ENCODE assay signal across 21 mouse cellular contexts in the genomic region with DNA sequence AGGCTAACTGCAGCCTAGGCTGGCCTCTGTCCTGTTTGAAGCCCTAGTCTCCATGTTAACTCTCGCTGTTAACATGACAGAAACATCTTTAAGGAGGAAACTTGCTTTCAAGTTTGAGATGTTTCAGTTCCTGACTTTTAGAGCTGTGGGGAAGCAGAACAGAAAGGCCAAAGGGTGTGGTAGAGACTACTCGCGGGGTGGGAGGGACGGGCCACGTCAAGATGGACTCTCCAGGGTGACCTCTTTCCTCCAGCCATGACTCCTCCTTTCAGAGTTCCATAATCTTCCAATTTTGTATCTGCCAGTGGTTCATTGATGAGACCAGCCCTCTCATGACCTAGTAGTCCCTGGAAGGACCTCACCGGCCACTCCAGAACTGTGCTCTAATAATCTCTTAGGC. TPM values are rescaled to one million over a fixed set of nuclear protein-coding genes. Genes with fewer than 3 reads are reported as not detected.
DNase-seq lines count a peak whose midpoint lies in the region; ATAC-seq and TF ChIP-seq lines count a peak whose summit lies in the region.
"Had no signal": no experiment of that assay in that cellular context is flagged by ENCODE, and none has a peak within 500 bp of the region (broad histone marks: within the 10 kb centered on the region; RNA-seq: fewer than 3 reads in every experiment).

No protein-coding gene starts in this region.

- no peak overlapping the region for H3K9ac ChIP-seq in kidney, postnatal 0 days (ENCODE audit: low read depth, low read length)
- H3K9ac ChIP-seq: forebrain, embryonic 15.5 days; hindbrain, embryonic 15.5 days; limb, embryonic 13.5 days; neural tube, embryonic 15.5 days had no signal

- ATAC-seq in kidney, postnatal 0 days (replicated peaks; ENCODE audit: low FRiP score, low read depth) = no peak
- ATAC-seq in granulocyte monocyte progenitor cell, adult 5-6 weeks (replicated peaks; ENCODE audit: poor library complexity, severe bottlenecking) = peak; percentile 48
- peak; percentile 44 for ATAC-seq in megakaryocyte, adult 5-6 weeks (ENCODE audit: poor library complexity, severe bottlenecking)
- ATAC-seq in frontal cortex, adult (ENCODE audit: low TSS enrichment) = no peak
- ATAC-seq: forebrain, embryonic 15.5 days; intestine, postnatal 0 days; lung, postnatal 0 days had no signal

- no peak for DNase-seq in kidney, postnatal 0 days (ENCODE audit: low spot score)
- DNase-seq in kidney, adult 8-10 months = no peak
- no peak for DNase-seq in urinary bladder, postnatal 36 days (ENCODE audit: low spot score in 2 of 2)
- DNase-seq in right cerebral cortex, postnatal 25 days = no peak
- DNase-seq: cerebellum, postnatal 25 days; gastrocnemius, postnatal 14 days; kidney, postnatal 25 days had no signal

- no peaks in the 10 kb centered on the region for H3K27me3 ChIP-seq in kidney, postnatal 0 days (ENCODE audit: insufficient read depth, low read length)
- H3K27me3 ChIP-seq: forebrain, embryonic 15.5 days; hindbrain, embryonic 15.5 days; limb, embryonic 13.5 days; neural tube, embryonic 15.5 days had no signal

- WGBS in kidney, postnatal 0 days = 79% methylated on average over 6 of the region's 6 CpGs

- H3K9me3 ChIP-seq in kidney, postnatal 0 days (replicated peaks; ENCODE audit: low read length) = no peaks in the 10 kb centered on the region
- H3K9me3 ChIP-seq: forebrain, embryonic 15.5 days; hindbrain, embryonic 15.5 days; limb, embryonic 13.5 days; midbrain, embryonic 10.5 days; neural tube, embryonic 15.5 days had no signal

- H3K4me2 ChIP-seq in kidney, postnatal 0 days (ENCODE audit: low read length) = no peak overlapping the region
- H3K4me2 ChIP-seq: forebrain, embryonic 15.5 days; hindbrain, embryonic 15.5 days; limb, embryonic 13.5 days; neural tube, embryonic 15.5 days had no signal

- H3K36me3 ChIP-seq in kidney, postnatal 0 days (ENCODE audit: insufficient read depth, low read length) = no peaks in the 10 kb centered on the region
- H3K36me3 ChIP-seq: forebrain, embryonic 15.5 days; hindbrain, embryonic 15.5 days; neural tube, embryonic 15.5 days had no signal

- no peak overlapping the region for H3K4me3 ChIP-seq in kidney, postnatal 0 days (replicated peaks; ENCODE audit: low read depth, low read length)
- H3K4me3 ChIP-seq in brown adipose tissue, adult 24 weeks (ENCODE audit: insufficient read depth, low read depth, low read length) = no peak overlapping the region
- H3K4me3 ChIP-seq: forebrain, embryonic 15.5 days; hindbrain, embryonic 15.5 days; limb, embryonic 13.5 days; midbrain, embryonic 10.5 days; neural tube, embryonic 15.5 days had no signal

- H3K27ac ChIP-seq in kidney, postnatal 0 days = peak overlapping the region; percentile 87; the same call in 1 of the 2 replicates
- peak overlapping the region; percentile 79 for H3K27ac ChIP-seq in brown adipose tissue, adult 24 weeks (replicated peaks; ENCODE audit: low read depth, low read length)
- H3K27ac ChIP-seq: forebrain, embryonic 15.5 days; limb, embryonic 13.5 days; midbrain, embryonic 10.5 days had no signal

- no peak for TF ChIP-seq CTCF in kidney, postnatal 0 days (IDR thresholded peaks at IDR 0.05; ENCODE audit: low read depth)

- H3K4me1 ChIP-seq in kidney, postnatal 0 days (replicated peaks; ENCODE audit: insufficient read depth, low read length) = peaks cover 24% of the 10 kb centered on the region; the same call in 1 of the 2 replicates
- peaks cover 19% of the 10 kb centered on the region for H3K4me1 ChIP-seq in brown adipose tissue, adult 24 weeks (ENCODE audit: control insufficient read depth, insufficient read depth, insufficient read length, low read length)

RNA-seq across cellular contexts. Expression of gene Pacs2, which starts 17.1 kb away (rescaled TPM):
- 7.9 and 9.5 TPM in 2 replicates for polyA plus RNA-seq in kidney, postnatal 0 days (2015; fragmentation: Nextera tagmentation; extraction: Ambion mirVana)
- polyA plus RNA-seq in brown adipose tissue, adult 24 weeks (2012; ENCODE audit: insufficient read depth, insufficient read length, missing spikeins) = 8.8 and 15.8 TPM in 2 replicates
- 23.7 and 28.5 TPM in 2 replicates for total RNA-seq in granulocyte monocyte progenitor cell, adult 5-6 weeks (2014; fragmentation: Nextera tagmentation)
- total RNA-seq in granulocyte monocyte progenitor cell, adult 5-6 weeks (2017) = 6.9 and 8.8 TPM in 2 replicates
- total RNA-seq in megakaryocyte, adult 5-6 weeks (2015) = 55.1 TPM in 2 replicates
- 36.5 and 37.5 TPM in 2 replicates for total RNA-seq in megakaryocyte, adult 5-6 weeks (2017)

RNA-seq across cellular contexts. Expression of gene Brf1, which starts 30.9 kb away (rescaled TPM):
- 41.4 and 43.6 TPM in 2 replicates for polyA plus RNA-seq in kidney, postnatal 0 days (2015; fragmentation: Nextera tagmentation; extraction: Ambion mirVana)
- 11.1 and 12.2 TPM in 2 replicates for polyA plus RNA-seq in brown adipose tissue, adult 24 weeks (2012; ENCODE audit: insufficient read depth, insufficient read length, missing spikeins)
- total RNA-seq in granulocyte monocyte progenitor cell, adult 5-6 weeks (2014; fragmentation: Nextera tagmentation) = 38.7 and 42.6 TPM in 2 replicates
- 28.1 and 41.3 TPM in 2 replicates for total RNA-seq in granulocyte monocyte progenitor cell, adult 5-6 weeks (2017)
- 20.2 and 25.3 TPM in 2 replicates for total RNA-seq in megakaryocyte, adult 5-6 weeks (2015)
- 37.0 and 43.6 TPM in 2 replicates for total RNA-seq in megakaryocyte, adult 5-6 weeks (2017)

RNA-seq across cellular contexts. Expression of gene Tex22, which starts 42.9 kb away (rescaled TPM):
- polyA plus RNA-seq in kidney, postnatal 0 days (2015; fragmentation: Nextera tagmentation; extraction: Ambion mirVana) = not detected in 2 replicates
- polyA plus RNA-seq in brown adipose tissue, adult 24 weeks (2012; ENCODE audit: insufficient read depth, insufficient read length, missing spikeins) = not detected in 2 replicates
- not detected in 2 replicates for total RNA-seq in granulocyte monocyte progenitor cell, adult 5-6 weeks (2014; fragmentation: Nextera tagmentation)
- total RNA-seq in granulocyte monocyte progenitor cell, adult 5-6 weeks (2017) = not detected in 2 replicates
- total RNA-seq in megakaryocyte, adult 5-6 weeks (2015) = 0.25 TPM in 1 of 2 replicates, not detected in the other
- total RNA-seq in megakaryocyte, adult 5-6 weeks (2017) = 0.88 TPM in 1 of 2 replicates, not detected in the other
- total RNA-seq: heart, postnatal 25 days had no signal
- polyA plus RNA-seq: C2C12; hindbrain, embryonic 15.5 days; intestine, postnatal 0 days; lung, postnatal 0 days; midbrain, embryonic 10.5 days; neural tube, embryonic 15.5 days; stomach, embryonic 14.5 days had no signal

RNA-seq across cellular contexts. Expression of gene Btbd6, which starts 55.2 kb away (rescaled TPM):
- 22.8 and 24.9 TPM in 2 replicates for polyA plus RNA-seq in kidney, postnatal 0 days (2015; fragmentation: Nextera tagmentation; extraction: Ambion mirVana)
- 10.1 and 10.9 TPM in 2 replicates for polyA plus RNA-seq in brown adipose tissue, adult 24 weeks (2012; ENCODE audit: insufficient read depth, insufficient read length, missing spikeins)
- 2.4 and 10.5 TPM in 2 replicates for total RNA-seq in granulocyte monocyte progenitor cell, adult 5-6 weeks (2014; fragmentation: Nextera tagmentation)
- total RNA-seq in granulocyte monocyte progenitor cell, adult 5-6 weeks (2017) = 3.3 and 6.8 TPM in 2 replicates
- total RNA-seq in megakaryocyte, adult 5-6 weeks (2015) = 4.2 and 5.9 TPM in 2 replicates
- total RNA-seq in megakaryocyte, adult 5-6 weeks (2017) = 2.4 and 4.0 TPM in 2 replicates

Comparison
In these comparisons a context has a peak if more than half of its experiments do, and no peak if none do; other contexts are left out.
1. ATAC-seq: peak in granulocyte monocyte progenitor cell, adult 5-6 weeks (single experiment) and megakaryocyte, adult 5-6 weeks (single experiment); none in kidney, postnatal 0 days (single experiment) and frontal cortex, adult (single experiment).